Comparison of ENCODE assay signal across 23 mouse cellular contexts in the genomic region with DNA sequence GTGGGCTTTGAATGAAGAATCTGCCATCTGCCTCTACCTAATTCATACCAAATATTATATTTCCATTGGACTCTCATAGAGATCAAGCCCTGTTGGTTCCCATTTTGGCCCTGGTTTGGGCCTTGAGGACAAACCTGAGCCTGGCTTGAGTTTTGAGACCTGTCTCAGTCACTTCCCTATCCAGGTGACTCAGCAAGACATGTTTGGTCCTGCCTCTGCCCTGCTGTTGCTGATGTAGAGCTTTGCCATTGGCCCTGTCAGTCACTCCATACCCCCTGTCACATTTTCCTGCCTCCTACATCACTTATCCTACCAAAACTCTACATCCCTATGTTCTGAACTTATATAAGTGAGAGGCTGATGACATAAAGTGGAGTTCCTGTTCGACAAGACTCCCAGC.
"Had no signal": no experiment of that assay in that cellular context is flagged by ENCODE, and none has a peak within 500 bp of the region (broad histone marks: within the 10 kb centered on the region; RNA-seq: fewer than 3 reads in every experiment).

No protein-coding gene starts in this region.

- H3K36me3 ChIP-seq: heart, embryonic 10.5 days; heart, embryonic 12.5 days; hindbrain, embryonic 13.5 days; hindbrain, embryonic 15.5 days; kidney, embryonic 15.5 days; limb, embryonic 12.5 days; liver, embryonic 13.5 days had no signal

- H3K27me3 ChIP-seq: heart, embryonic 12.5 days; hindbrain, embryonic 13.5 days; hindbrain, embryonic 15.5 days; kidney, embryonic 15.5 days; limb, embryonic 12.5 days; liver, embryonic 13.5 days had no signal

- H3K4me3 ChIP-seq: heart, embryonic 10.5 days; heart, embryonic 12.5 days; hindbrain, embryonic 13.5 days; hindbrain, embryonic 15.5 days; kidney, embryonic 15.5 days; limb, embryonic 12.5 days; liver, embryonic 13.5 days had no signal

- H3K4me1 ChIP-seq: heart, embryonic 10.5 days; heart, embryonic 12.5 days; hindbrain, embryonic 13.5 days; hindbrain, embryonic 15.5 days; kidney, embryonic 15.5 days; limb, embryonic 12.5 days; liver, embryonic 13.5 days had no signal

- H3K27ac ChIP-seq: heart, embryonic 10.5 days; hindbrain, embryonic 13.5 days; hindbrain, embryonic 15.5 days; hindbrain, postnatal 0 days; kidney, embryonic 15.5 days; kidney, postnatal 0 days; limb, embryonic 12.5 days; liver, embryonic 13.5 days had no signal

- H3K9me3 ChIP-seq: heart, embryonic 10.5 days; hindbrain, embryonic 13.5 days; hindbrain, embryonic 15.5 days; kidney, embryonic 15.5 days; limb, embryonic 12.5 days; liver, embryonic 13.5 days had no signal

- DNase-seq: gastrocnemius, postnatal 14 days; gastrocnemius, postnatal 36 days; heart, adult 18-20 months; heart, postnatal 10 days; heart, postnatal 36 days; kidney, adult 11 months; kidney, adult 2 months; kidney, adult 9 months; kidney, postnatal 14 days; kidney, postnatal 36 days; layer of hippocampus, adult 9-11 months; layer of hippocampus, postnatal 36 days; left cerebral cortex, postnatal 4 days; liver; liver, embryonic 13.5 days had no signal

- H3K9ac ChIP-seq: heart, embryonic 12.5 days; hindbrain, embryonic 13.5 days; hindbrain, embryonic 15.5 days; kidney, embryonic 15.5 days; limb, embryonic 12.5 days; liver, embryonic 13.5 days had no signal
